Mouse (Mus musculus) bone marrow macrophage, adult 2 months (primary cell): Measurements from ENCODE around the gene Sprn. TPM values are rescaled to one million over a fixed set of nuclear protein-coding genes. Genes with fewer than 3 reads are reported as not detected.

Experiments
- H3K27ac ChIP-seq: 2 replicates; pipeline ENCODE4 v1.5.1; 2012; ENCODE audit warnings: low read depth, low read length; ENCODE audit not compliant: insufficient read depth
- H3K4me1 ChIP-seq: 2 replicates; pipeline ENCODE4 v1.6.1; 2012; ENCODE audit warnings: low read length; ENCODE audit not compliant: control insufficient read depth, insufficient read depth
- H3K4me3 ChIP-seq: 2 replicates; pipeline ENCODE4 v1.5.1; 2012; ENCODE audit warnings: mild to moderate bottlenecking, low read length, moderate library complexity; ENCODE audit not compliant: insufficient read depth
- CTCF ChIP-seq: IDR thresholded peaks from 2 replicates; pipeline ENCODE4 v1.5.1; 2012; ENCODE audit warnings: low read depth, mild to moderate bottlenecking, low read length, moderate library complexity
- POLR2A ChIP-seq: IDR thresholded peaks from 2 replicates; pipeline ENCODE4 v1.6.1; 2012; ENCODE audit warnings: mild to moderate bottlenecking, low read depth, low read length, borderline replicate concordance
- polyA plus RNA-seq: library from polyadenylated mRNA; stranded (reverse); fragments of >200 nt; gene quantifications from 2 replicates; pipeline ENCODE4 v1.2.4, GENCODE M21; 2012; ENCODE audit not compliant: missing spikeins, insufficient read depth, insufficient read length

The Sprn gene
- polyA plus RNA-seq, 1 experiment: not detected

DNA sequence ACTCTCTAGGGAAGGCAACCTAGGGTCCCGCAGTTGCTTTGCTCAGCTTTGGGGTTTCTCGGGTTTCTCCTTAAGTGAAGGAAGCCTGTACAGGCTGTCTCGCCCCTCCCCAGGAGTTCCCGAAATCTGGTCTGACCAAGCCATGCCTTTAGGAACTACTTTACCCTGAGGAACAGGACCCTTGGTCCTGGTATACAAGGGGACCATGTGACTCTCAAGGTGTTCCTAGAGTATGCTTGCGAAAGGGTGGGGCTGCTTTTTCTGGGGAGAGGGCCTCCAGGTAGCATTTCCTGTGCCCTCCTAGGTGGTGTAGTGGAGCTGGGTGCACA lies 28.7 kb downstream of the Sprn start:
- no peak for TF ChIP-seq CTCF
- TF ChIP-seq POLR2A: no peak
- peaks cover 26% of the 10 kb centered on the region for H3K4me1 ChIP-seq
- peak overlapping the region; percentile 94 for H3K4me3 ChIP-seq
- H3K27ac ChIP-seq: peak overlapping the region; percentile 37

- TF ChIP-seq POLR2A: no peak
- TF ChIP-seq CTCF: no peak
- Histone ChIP-seq H3K4me3 (peak overlapping the region; percentile 94), H3K27ac (peak overlapping the region; percentile 37), H3K4me1 (peaks cover 26% of the 10 kb centered on the region)
These were observed 29.2 kb downstream of the Sprn start for GRCm38 (mm10) chr7:140125278-140126021.

DNA sequence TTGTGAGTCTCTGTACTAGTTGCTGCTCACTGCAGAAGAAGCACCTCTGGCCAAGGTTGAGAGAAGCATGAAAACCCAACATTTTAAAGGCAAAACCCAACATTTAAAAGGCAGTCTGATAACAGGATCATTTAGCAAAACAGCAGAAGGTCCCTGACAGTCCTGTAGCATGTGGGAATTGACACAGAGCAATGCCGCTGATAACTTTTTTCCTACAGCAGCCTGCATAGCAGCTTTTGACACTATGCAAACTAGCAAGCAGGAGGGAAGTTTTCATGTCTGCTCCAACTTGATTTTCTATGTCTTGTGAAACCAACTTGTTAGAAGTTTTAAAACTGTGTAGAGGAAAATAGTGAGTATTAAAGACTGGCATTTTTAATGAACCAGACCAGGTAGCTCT lies 30.3 kb downstream of the Sprn start:
- H3K4me3 ChIP-seq: no peak overlapping the region
- no peak overlapping the region for H3K27ac ChIP-seq
- TF ChIP-seq CTCF: no peak
- TF ChIP-seq POLR2A: no peak
- peaks cover 26% of the 10 kb centered on the region for H3K4me1 ChIP-seq

GRCm38 (mm10) chr7:140122765-140123164 lies 31.9 kb downstream of the Sprn start:
- Histone ChIP-seq H3K27ac (no peak overlapping the region), H3K4me1 (peaks cover 15% of the 10 kb centered on the region), H3K4me3 (no peak overlapping the region)
- TF ChIP-seq CTCF: no peak
- no peak for TF ChIP-seq POLR2A

GRCm38 (mm10) chr7:140121338-140121910 lies 33.3 kb downstream of the Sprn start:
- H3K27ac ChIP-seq: no peak overlapping the region
- no peak for TF ChIP-seq POLR2A
- no peak for TF ChIP-seq CTCF
- peaks cover 9% of the 10 kb centered on the region for H3K4me1 ChIP-seq
- H3K4me3 ChIP-seq: no peak overlapping the region

DNA sequence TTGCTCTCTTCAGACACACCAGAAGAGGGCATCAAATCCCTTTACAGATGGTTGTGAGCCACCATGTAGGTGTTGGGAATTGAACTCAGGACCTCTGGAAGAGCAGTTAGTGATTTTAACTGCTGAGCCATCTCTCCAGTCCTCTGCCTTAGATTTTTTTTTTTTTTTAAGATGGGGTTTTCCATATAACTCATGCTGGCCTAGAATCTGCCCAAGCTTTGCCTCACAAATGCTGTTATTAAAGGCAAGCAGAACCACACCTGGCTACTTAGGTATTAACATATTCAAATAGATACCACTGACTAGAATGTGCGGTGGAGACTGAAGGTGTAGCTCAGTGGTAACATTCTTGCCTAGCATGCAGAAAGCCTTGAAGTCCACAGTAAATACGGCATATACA lies 34.2 kb downstream of the Sprn start:
- H3K4me3 ChIP-seq: no peak overlapping the region
- H3K4me1 ChIP-seq: peaks cover 9% of the 10 kb centered on the region
- TF ChIP-seq POLR2A (no peak), CTCF (no peak)
- no peak overlapping the region for H3K27ac ChIP-seq

DNA sequence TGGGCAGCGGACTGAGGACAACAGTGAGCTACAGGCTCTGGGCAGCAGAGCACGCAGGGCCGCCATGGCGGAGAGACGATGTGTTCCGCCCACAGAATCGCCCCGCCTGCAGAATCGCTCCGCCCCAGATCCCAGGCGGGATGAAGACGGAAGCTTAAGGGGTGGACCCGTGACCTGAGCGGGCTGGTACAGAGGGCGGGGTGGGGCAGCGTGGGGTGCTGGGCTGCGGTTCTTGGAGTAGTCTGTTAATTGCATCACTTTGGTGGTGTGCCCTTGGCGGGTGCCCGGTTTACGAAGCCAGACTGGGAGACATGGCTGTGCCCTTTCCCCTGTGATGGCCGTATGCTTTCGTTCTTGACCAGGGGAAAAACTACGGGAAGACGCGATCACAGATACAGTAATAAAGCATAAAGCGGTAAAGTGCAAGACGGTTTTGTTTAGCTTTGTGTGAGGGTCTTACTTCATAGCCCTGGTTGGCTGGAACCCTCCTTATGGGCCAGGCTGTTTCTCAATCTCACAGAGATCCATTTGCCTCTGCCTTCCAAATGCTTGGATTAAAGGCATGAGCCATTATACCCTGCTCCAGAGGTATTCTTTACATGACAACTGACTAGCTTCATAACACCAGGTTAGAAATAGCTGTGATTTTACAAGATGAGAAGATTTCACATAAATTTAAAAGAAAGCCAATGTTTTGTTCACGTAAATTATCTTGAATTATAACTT lies 38.2 kb downstream of the Sprn start, which contains the start of gene Echs1:
TSS of gene Echs1 (minus strand) at position 148 of the 726 bp plus-strand sequence.
- Histone ChIP-seq H3K27ac (peak within 1 kb of the TSS; percentile 73), H3K4me1 (peaks cover 24% of the 10 kb centered on the region), H3K4me3 (peak within 1 kb of the TSS; percentile 79)
- TF ChIP-seq POLR2A (no peak), CTCF (no peak)

DNA sequence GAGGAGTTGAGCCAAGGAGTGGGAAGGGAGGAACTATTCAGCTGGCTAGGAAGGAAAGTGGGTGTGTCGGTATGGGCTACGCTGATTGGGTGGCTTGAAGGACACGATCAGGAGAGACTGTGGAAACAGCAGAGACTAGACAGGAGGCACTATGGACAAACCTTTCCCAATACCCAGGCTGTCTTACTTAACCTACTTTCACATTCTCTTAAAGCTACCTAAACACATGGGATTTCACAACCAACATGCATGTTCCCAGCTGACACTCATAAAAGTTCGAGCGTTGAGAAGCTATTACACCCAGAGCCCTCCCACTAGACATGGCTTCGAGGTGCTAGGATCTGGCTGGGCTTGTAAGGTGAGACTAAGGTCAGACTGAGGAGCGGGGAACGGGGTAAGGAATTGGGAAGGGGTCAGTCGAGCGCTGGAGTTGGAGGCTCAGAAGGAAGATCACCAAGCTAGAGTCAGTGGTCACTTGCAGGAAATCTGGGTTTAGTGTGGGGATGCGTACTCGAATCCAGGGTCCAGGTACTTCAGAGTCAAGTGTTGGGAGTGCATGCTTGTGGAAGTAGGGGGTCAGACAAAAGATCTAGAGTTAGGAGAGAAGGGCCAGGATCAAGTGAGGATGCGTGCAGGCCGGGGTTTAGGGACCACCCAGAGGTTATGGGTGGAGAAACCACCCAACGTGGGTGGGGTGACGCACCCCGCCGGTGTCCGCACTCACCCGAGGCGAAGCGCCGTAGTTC lies 38.9 kb downstream of the Sprn start, which contains the start of gene Paox:
TSS of gene Paox (plus strand) at position 217 of the 746 bp plus-strand sequence.
- peak within 1 kb of the TSS; percentile 73 for H3K27ac ChIP-seq
- H3K4me3 ChIP-seq: peak within 1 kb of the TSS; percentile 79
- TF ChIP-seq POLR2A (no peak), CTCF (no peak)
- H3K4me1 ChIP-seq: peaks cover 24% of the 10 kb centered on the region

- Histone ChIP-seq H3K27ac (peak overlapping the region; percentile 53), H3K4me1 (peaks cover 22% of the 10 kb centered on the region), H3K4me3 (no peak overlapping the region)
- TF ChIP-seq CTCF (no peak), POLR2A (no peak)
These were observed 42.7 kb downstream of the Sprn start for GRCm38 (mm10) chr7:140111943-140112342.
